Mouse (Mus musculus) liver, adult 2 months (tissue): ENCODE measurements around the gene Sgms2.

ENCODE experiments used
- CTCF ChIP-seq: fragments of 200-500 bp; IDR thresholded peaks from 2 replicates; pipeline ENCODE4 v1.5.1; 2011; ENCODE audit warnings: low read depth, low read length, control low read depth
- POLR2A ChIP-seq: fragments of 200-500 bp; IDR thresholded peaks from 2 replicates; pipeline ENCODE4 v1.6.1; 2011; ENCODE audit warnings: low read length, control low read depth; ENCODE audit not compliant: insufficient read depth; ENCODE audit errors: extremely low read depth

DNA sequence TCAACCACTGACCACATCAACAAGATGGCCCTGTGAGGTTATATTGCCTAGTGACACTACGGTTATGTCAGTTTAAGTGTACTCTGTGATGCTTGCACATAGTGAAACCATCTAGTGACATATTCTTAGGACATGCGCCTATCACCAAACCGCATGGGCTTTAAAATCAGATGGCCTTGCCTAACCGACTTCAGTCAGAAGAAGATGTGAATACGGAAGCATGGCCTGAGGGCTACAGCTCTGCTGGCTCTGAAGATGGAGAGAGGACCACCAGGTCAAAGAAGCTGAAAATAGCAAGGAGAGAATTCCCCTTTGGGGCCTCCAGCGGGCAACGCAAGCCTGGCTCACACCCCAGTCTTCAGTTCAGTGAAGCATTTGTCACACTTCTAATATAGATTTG lies 194.3 kb downstream of the Sgms2 start:
- TF ChIP-seq POLR2A = no peak
- no peak for TF ChIP-seq CTCF
